Mouse (Mus musculus) ZHBTc4 (cell line): ENCODE data around the gene Adra1d.

ENCODE experiments used
- DNase-seq: peaks from one replicate; pipeline ENCODE4 v3.0.0-alpha.2; 2011; ENCODE audit warnings: low read depth, low spot score

Adra1d gene

GRCm38 (mm10) chr2:131539780-131540179 is 22.3 kb downstream of the Adra1d start:
- no peak for DNase-seq

GRCm38 (mm10) chr2:131538341-131538740 is 23.7 kb downstream of the Adra1d start:
- no peak for DNase-seq

DNA sequence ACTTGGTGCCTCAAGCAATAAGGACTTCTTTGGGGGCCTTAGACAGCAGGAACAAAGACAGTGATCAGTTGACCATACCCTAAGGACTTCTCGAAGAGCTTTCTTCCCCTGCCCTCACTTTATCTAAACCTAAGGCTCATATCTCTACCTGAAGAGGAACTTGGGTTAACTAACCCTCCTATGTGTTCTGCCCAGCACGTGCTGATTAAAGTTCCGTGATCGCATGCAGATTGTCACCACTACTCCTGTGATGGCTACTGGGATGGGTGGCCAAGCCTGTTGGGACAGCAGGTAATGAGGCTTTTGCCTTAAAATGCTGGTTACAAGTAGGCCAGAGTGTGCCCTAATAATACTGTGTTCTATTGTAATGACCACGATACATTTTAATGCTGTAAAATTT is 26.9 kb downstream of the Adra1d start:
- no peak for DNase-seq

- DNase-seq = no peak
These were observed 30.8 kb downstream of the Adra1d start for GRCm38 (mm10) chr2:131531271-131531670.

DNA sequence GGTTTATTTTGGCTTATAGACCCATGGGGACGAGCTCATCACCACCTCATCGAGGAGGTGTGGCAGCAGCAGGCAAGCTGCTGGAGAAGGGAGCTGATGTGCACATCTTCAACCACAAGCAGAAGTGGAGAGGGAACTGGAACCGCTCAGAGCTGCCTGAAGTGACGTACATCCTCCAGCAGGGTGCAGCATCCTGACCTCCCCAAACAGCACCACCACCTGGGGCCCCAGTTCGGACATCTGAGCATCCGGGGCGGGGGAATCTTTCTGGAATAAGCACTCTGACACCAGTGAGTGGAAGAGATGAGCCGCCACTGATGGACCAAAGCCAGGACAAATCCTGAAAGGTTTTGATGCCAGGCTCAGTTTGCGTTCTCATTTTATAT is 31.5 kb downstream of the Adra1d start:
- peak; percentile 92 for DNase-seq

DNA sequence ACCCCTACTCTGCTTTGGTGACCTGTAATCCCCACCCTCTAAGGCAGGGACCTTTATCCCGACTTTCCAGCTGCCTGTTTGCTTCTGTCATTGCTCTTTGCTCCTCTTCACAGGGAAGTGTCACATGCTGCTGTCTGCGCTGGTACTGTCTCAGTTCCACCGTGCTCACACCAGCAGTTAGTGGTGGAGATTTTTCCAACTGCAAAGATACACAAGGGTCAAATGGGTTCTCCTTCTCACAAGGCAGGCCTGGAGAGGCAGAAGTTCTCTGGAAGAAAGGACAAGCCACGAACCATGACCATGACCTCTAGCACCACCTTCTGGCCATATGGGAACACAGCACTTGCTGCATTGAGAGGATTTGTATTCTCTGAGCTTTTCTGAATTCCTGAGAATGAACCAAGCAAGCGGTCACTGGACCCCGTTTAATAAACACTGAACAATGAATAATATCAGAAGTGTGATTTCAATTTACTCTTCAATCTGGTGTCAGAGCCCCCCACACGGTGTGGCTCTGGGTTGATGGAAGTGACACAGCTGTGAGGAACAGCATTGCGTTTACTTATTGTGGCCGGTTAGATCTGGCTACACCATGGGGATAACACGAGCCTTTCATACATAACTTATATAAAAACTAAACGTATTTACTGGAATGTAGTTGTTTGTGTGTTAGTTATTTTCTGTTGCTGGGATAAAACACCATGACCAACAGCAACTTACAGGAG is 32.0 kb downstream of the Adra1d start:
- peak; percentile 84 for DNase-seq

DNA sequence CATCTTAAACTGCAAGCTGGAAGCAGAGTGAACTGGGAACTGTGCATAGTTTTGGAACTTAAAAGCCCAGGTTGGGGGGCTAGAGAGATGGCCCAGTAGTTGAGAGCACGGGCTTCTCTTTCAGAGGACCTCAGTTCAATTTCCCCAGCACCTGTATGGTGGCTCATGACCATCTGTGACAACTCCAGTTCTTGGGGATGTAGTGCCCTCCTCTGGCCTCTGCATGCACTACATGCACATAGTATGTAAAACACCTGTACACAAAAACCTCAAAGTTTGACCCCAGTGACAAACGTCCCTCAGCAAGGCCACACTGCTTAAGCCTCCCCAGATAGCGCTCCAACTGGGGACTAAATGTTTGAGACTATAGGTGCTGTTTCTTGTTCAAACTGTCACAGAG is 35.0 kb downstream of the Adra1d start:
- peak; percentile 77 for DNase-seq

DNA sequence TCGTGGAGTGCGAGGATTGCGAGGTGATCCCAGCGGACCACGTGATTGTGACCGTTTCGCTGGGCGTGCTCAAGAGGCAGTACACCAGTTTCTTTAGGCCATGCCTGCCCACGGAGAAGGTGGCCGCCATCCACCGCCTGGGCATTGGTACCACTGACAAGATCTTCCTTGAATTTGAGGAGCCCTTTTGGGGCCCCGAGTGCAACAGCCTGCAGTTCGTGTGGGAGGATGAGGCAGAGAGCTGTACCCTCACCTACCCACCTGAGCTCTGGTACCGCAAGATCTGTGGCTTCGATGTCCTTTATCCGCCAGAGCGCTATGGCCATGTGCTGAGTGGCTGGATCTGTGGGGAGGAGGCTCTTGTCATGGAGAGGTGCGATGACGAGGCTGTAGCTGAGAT is 41.3 kb downstream of the Adra1d start:
- peak; percentile 30 for DNase-seq

GRCm38 (mm10) chr2:131518790-131519189 is 43.3 kb downstream of the Adra1d start:
- DNase-seq = no peak

DNA sequence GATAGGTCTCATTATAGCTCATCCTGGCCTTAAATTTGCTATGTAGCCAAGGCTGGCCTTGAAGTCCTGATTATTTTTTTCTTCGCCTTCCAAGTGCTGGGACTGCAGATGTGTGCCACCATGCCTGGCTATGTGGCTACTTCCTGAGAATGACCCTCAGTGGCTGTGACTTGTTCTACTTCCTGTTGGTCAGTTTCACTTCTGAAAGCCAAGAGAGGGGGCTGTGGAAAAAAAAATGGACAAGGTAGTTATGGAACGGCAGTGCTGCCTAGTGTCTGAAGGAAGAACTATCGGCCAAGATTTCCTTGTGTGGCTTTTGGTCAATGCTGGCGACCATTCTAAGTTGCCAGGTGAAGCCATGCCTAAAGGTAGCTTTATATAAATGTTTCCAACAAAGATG is 44.5 kb downstream of the Adra1d start:
- DNase-seq = no peak

GRCm38 (mm10) chr2:131514055-131514621 is 47.9 kb downstream of the Adra1d start:
- no peak for DNase-seq

GRCm38 (mm10) chr2:131513477-131513876 is 48.6 kb downstream of the Adra1d start:
- DNase-seq = no peak

DNA sequence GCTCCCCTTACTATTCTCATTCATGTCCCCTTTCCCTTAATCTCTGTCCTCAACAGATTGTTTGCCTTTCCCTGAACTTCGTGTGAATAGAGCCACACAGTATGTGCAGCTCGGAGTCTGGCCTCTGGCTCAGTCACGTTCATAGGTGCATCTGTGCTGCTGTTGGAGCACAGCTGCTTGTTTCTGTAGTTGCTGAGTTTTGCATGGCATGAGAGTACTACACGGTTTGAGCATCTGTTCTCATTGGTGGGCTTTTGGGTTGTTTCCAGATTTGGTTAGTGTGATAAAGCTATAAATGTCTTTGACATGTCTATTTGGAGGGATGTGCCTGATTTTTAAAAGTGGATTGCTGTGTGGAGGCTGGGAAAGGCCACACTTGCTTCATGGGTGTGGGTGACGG is 51.6 kb downstream of the Adra1d start:
- DNase-seq = no peak

GRCm38 (mm10) chr2:131509671-131510313 is 52.3 kb downstream of the Adra1d start:
- DNase-seq = peak; percentile 89

- no peak for DNase-seq
These were observed 53.6 kb downstream of the Adra1d start for GRCm38 (mm10) chr2:131508501-131508900.

DNA sequence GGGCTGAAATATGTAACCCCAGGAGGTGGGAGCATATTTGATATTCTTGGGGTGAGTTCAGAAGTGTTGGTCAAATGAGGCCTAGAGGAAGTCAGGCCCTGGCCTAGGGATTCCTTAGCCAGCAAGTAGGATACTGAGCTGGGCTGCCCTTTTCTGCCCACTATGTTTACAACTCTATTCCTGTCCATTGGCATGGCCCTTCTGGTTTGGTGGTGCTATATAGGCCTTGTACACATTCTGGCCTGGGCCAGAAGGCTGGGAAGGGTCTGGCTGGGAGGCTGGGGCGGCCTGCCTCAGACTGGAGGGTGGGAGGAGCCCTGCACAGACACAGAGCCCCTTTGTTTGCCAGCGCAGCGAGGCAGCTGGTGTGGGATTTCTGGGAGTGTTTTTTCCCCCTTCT is 55.7 kb downstream of the Adra1d start:
- DNase-seq = no peak

DNA sequence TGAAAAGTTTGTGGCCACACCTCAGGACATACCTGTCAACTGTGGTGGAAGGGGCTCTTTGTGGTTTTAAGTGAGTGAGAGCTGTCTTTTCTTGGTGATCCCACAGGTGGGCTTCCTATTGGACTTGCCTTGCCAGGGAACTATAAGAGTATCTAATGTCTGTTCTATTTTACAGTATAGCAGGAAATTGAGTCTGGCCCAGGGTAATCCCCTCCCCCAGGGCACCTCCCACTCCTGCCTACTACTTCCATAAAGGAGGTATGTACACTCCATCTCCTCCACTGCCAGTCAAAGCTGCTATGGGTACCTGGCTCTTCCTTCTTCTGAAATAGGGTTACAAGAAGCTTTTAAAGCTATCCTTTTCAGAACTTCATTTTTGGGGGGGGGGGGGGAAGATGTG is 56.7 kb downstream of the Adra1d start:
- no peak for DNase-seq

- DNase-seq = no peak
These were observed 59.5 kb downstream of the Adra1d start for GRCm38 (mm10) chr2:131502561-131502960.

- no peak for DNase-seq
These were observed 60.2 kb downstream of the Adra1d start for GRCm38 (mm10) chr2:131501886-131502285.

DNA sequence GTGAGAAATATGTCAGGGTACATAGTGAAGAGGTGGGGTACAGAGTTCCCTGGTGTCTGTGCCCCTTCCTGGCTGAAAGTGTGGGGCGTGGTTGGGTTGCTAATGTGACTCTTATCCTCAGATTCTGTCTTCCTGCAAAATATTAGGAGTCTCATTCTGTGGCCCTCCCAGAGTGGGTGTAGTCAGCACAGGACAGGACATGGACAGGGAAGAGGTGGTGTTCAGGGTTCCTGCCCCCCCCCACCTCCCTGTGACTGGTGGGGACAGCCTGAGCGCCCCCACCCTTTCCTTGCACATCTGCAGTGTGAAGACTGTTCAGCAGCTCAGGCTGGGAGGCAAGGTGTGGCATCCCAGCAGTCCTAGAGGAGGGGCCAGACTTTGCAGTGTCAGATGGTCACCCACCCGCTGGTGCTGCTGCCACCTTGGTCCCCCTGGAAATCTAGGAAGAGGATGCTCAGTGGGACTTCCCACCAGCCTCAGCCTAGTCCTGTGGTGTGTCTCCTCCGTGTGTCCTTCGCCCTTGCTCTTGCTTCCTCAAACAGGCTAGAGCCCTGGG is 62.7 kb downstream of the Adra1d start:
- DNase-seq = no peak

- DNase-seq = no peak
These were observed 63.9 kb downstream of the Adra1d start for GRCm38 (mm10) chr2:131498219-131498618.

GRCm38 (mm10) chr2:131497224-131497856 is 64.7 kb downstream of the Adra1d start:
- DNase-seq = no peak
